Mouse (Mus musculus): ENCODE measurements around the gene Pex5l.

Gene Pex5l

GRCm38 (mm10) chr3:32924168-32924567, 218.9 kb downstream of the Pex5l start:
- no peak for DNase-seq

GRCm38 (mm10) chr3:32910071-32910551, 232.9 kb downstream of the Pex5l start:
- DNase-seq, result no peak

- DNase-seq, result no peak
Measured at GRCm38 (mm10) chr3:32908400-32908799, 234.6 kb downstream of the Pex5l start.

- DNase-seq, result no peak
Measured at GRCm38 (mm10) chr3:32905850-32906779, 236.9 kb downstream of the Pex5l start.

- DNase-seq, result no peak
Measured at GRCm38 (mm10) chr3:32904599-32904998, 238.4 kb downstream of the Pex5l start.

GRCm38 (mm10) chr3:32903462-32903861, 239.6 kb downstream of the Pex5l start:
- DNase-seq, result no peak

Data from liver (tissue).